Comparison of ENCODE assay signal across 10 mouse cellular contexts in the genomic region with DNA sequence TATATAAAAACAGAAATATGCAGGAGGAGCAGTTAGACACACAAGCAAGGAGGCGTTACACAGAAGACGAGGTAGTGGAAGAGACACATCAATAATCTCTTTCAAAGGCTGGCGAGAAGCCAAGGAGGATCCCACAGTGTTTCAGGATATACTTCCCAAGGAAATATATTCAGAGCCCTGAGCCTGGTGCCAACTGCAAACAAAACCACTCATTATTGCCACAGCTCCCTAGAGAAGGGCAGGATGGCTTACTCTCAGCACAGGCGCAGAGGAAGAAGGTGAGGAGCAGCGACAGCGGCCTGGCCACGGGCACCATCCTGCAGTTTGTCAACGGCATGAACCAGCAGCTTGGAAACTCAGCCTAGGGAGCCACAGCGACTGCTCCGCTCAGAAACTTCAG.
DNase-seq lines count a peak whose midpoint lies in the region; ATAC-seq and TF ChIP-seq lines count a peak whose summit lies in the region.
"Had no signal": no experiment of that assay in that cellular context is flagged by ENCODE, and none has a peak within 500 bp of the region (broad histone marks: within the 10 kb centered on the region; RNA-seq: fewer than 3 reads in every experiment).

No protein-coding gene starts in this region.

- H3K4me2 ChIP-seq in embryonic facial prominence, embryonic 12.5 days (replicated peaks), result no peak overlapping the region
- H3K4me2 ChIP-seq in lung, embryonic 15.5 days, result no peak overlapping the region
- no peak overlapping the region for H3K4me2 ChIP-seq in forebrain, embryonic 14.5 days (ENCODE audit: low read length)
- peak overlapping the region; percentile 64 for H3K4me2 ChIP-seq in myocyte (ENCODE audit: low read depth)

- H3K9ac ChIP-seq in embryonic facial prominence, embryonic 12.5 days, result no peak overlapping the region
- no peak overlapping the region for H3K9ac ChIP-seq in lung, embryonic 15.5 days
- H3K9ac ChIP-seq in forebrain, embryonic 14.5 days (ENCODE audit: low read length), result no peak overlapping the region

- no peak overlapping the region for H3K4me3 ChIP-seq in embryonic facial prominence, embryonic 12.5 days
- H3K4me3 ChIP-seq in embryonic facial prominence, embryonic 10.5 days, result no peak overlapping the region
- H3K4me3 ChIP-seq in lung, embryonic 15.5 days, result no peak overlapping the region
- H3K4me3 ChIP-seq in forebrain, embryonic 14.5 days (ENCODE audit: low read depth, low read length), result no peak overlapping the region
- H3K4me3 ChIP-seq in myocyte, result no peak overlapping the region
- H3K4me3 ChIP-seq: megakaryocyte, embryonic 14.5 days had no signal

- no peak overlapping the region for H3ac ChIP-seq in myocyte (ENCODE audit: control insufficient read depth, insufficient read length)

- H3K36me3 ChIP-seq in embryonic facial prominence, embryonic 12.5 days, result no peaks in the 10 kb centered on the region
- no peaks in the 10 kb centered on the region for H3K36me3 ChIP-seq in embryonic facial prominence, embryonic 10.5 days (replicated peaks)
- H3K36me3 ChIP-seq in lung, embryonic 15.5 days, result no peaks in the 10 kb centered on the region
- no peaks in the 10 kb centered on the region for H3K36me3 ChIP-seq in forebrain, embryonic 14.5 days (ENCODE audit: control insufficient read depth, insufficient read depth, low read length)
- H3K36me3 ChIP-seq in myocyte (ENCODE audit: control insufficient read depth, insufficient read depth), result no peaks in the 10 kb centered on the region

- H3K9me3 ChIP-seq in embryonic facial prominence, embryonic 12.5 days, result no peaks in the 10 kb centered on the region
- H3K9me3 ChIP-seq in embryonic facial prominence, embryonic 10.5 days, result no peaks in the 10 kb centered on the region
- no peaks in the 10 kb centered on the region for H3K9me3 ChIP-seq in lung, embryonic 15.5 days
- no peaks in the 10 kb centered on the region for H3K9me3 ChIP-seq in forebrain, embryonic 14.5 days (replicated peaks; ENCODE audit: control insufficient read depth, low read length)

- H3K79me2 ChIP-seq in myocyte (ENCODE audit: control insufficient read depth, insufficient read depth), result no peaks in the 10 kb centered on the region

- ATAC-seq in embryonic facial prominence, embryonic 12.5 days (ENCODE audit: insufficient number of reproducible peaks, insufficient read depth, low FRiP score, low TSS enrichment), result 0 out of 2 replicates have a peak, but pooled peaks have one; percentile 60
- ATAC-seq in lung, embryonic 15.5 days (ENCODE audit: borderline replicate concordance, extremely low read depth, low FRiP score, low TSS enrichment), result peak; percentile 71; the same call in 1 of the 2 replicates
- peak; percentile 57 for ATAC-seq in forebrain, embryonic 14.5 days

- H3K4me1 ChIP-seq in embryonic facial prominence, embryonic 12.5 days, result peaks cover 17% of the 10 kb centered on the region
- peaks cover 13% of the 10 kb centered on the region for H3K4me1 ChIP-seq in embryonic facial prominence, embryonic 10.5 days
- peaks cover 26% of the 10 kb centered on the region for H3K4me1 ChIP-seq in lung, embryonic 15.5 days
- peaks cover 18% of the 10 kb centered on the region for H3K4me1 ChIP-seq in forebrain, embryonic 14.5 days (ENCODE audit: control insufficient read depth, insufficient read depth, low read length)
- H3K4me1 ChIP-seq: megakaryocyte, embryonic 14.5 days had no signal

- H3K27me3 ChIP-seq in embryonic facial prominence, embryonic 12.5 days, result no peaks in the 10 kb centered on the region
- no peaks in the 10 kb centered on the region for H3K27me3 ChIP-seq in embryonic facial prominence, embryonic 10.5 days (replicated peaks; ENCODE audit: low read depth, poor library complexity, severe bottlenecking)
- no peaks in the 10 kb centered on the region for H3K27me3 ChIP-seq in lung, embryonic 15.5 days
- H3K27me3 ChIP-seq in forebrain, embryonic 14.5 days (replicated peaks; ENCODE audit: control insufficient read depth, insufficient read depth, low read length), result no peaks in the 10 kb centered on the region
- no peaks in the 10 kb centered on the region for H3K27me3 ChIP-seq in myocyte (ENCODE audit: control insufficient read depth, insufficient read depth, insufficient read length)
- H3K27me3 ChIP-seq: megakaryocyte, embryonic 14.5 days had no signal

- no peak for DNase-seq in embryonic facial prominence, embryonic 10.5 days (ENCODE audit: low spot score)
- DNase-seq in lung, adult 18-20 months, result no peak
- peak; percentile 71 for DNase-seq in forebrain, embryonic 14.5 days (ENCODE audit: low spot score)
- no peak for DNase-seq in testis, postnatal 14 days (ENCODE audit: low spot score)
- no peak for DNase-seq in layer of hippocampus, adult 9-11 months
- DNase-seq: heart, postnatal 36 days had no signal

- WGBS in embryonic facial prominence, embryonic 12.5 days, result 72% methylated on average over 10 of the region's 10 CpGs
- WGBS in embryonic facial prominence, embryonic 10.5 days, result 87% methylated on average over 10 of the region's 10 CpGs
- WGBS in lung, embryonic 15.5 days, result 27% methylated on average over 10 of the region's 10 CpGs
- WGBS in forebrain, embryonic 14.5 days, result 51% methylated on average over 10 of the region's 10 CpGs

- no peak for TF ChIP-seq POLR2A in myocyte (IDR thresholded peaks at IDR 0.05; ENCODE audit: insufficient read length, low read depth)

- H3K27ac ChIP-seq in embryonic facial prominence, embryonic 12.5 days, result no peak overlapping the region
- H3K27ac ChIP-seq in embryonic facial prominence, embryonic 10.5 days (replicated peaks), result no peak overlapping the region
- H3K27ac ChIP-seq in lung, embryonic 15.5 days, result peak overlapping the region; percentile 29; the same call in 1 of the 2 replicates
- H3K27ac ChIP-seq in forebrain, embryonic 14.5 days (ENCODE audit: low read depth, low read length), result no peak overlapping the region

TF ChIP-seq in myocyte, 11 proteins besides CTCF, POLR2A, EP300 and RAD21:
- TF ChIP-seq POLR2AphosphoS2 (IDR thresholded peaks at IDR 0.05; ENCODE audit: insufficient read length, low read depth), result no peak
- no peak for TF ChIP-seq E2F4 (IDR thresholded peaks at IDR 0.05; ENCODE audit: insufficient read depth)
- no peak for TF ChIP-seq REST (IDR thresholded peaks at IDR 0.05; ENCODE audit: insufficient read depth, insufficient read length)
- no peak for TF ChIP-seq TCF12 (IDR thresholded peaks at IDR 0.05; ENCODE audit: insufficient read depth, poor library complexity, severe bottlenecking)
- TF ChIP-seq MYOD1 (IDR thresholded peaks at IDR 0.05; ENCODE audit: control insufficient read depth in 1 of 3, insufficient read length in 2 of 3, low read depth in 2 of 3), result no peak
- no peak for TF ChIP-seq USF1 (IDR thresholded peaks at IDR 0.05; ENCODE audit: low read depth)
- TF ChIP-seq MYOG (IDR thresholded peaks at IDR 0.05; ENCODE audit: control insufficient read depth in 1 of 3, insufficient read depth in 1 of 3, insufficient read length in 2 of 3, low read depth in 2 of 3), result no peak
- no peak for TF ChIP-seq MAX (IDR thresholded peaks at IDR 0.05; ENCODE audit: low read depth)
- no peak for TF ChIP-seq TCF3 (IDR thresholded peaks at IDR 0.05; ENCODE audit: insufficient read length, low read depth)
- no peak for TF ChIP-seq CEBPB (IDR thresholded peaks at IDR 0.05; ENCODE audit: insufficient read depth, poor library complexity, severe bottlenecking)
- TF ChIP-seq SRF (IDR thresholded peaks at IDR 0.05; ENCODE audit: control insufficient read depth, insufficient read length, low read depth), result no peak
